In the genomic region with DNA sequence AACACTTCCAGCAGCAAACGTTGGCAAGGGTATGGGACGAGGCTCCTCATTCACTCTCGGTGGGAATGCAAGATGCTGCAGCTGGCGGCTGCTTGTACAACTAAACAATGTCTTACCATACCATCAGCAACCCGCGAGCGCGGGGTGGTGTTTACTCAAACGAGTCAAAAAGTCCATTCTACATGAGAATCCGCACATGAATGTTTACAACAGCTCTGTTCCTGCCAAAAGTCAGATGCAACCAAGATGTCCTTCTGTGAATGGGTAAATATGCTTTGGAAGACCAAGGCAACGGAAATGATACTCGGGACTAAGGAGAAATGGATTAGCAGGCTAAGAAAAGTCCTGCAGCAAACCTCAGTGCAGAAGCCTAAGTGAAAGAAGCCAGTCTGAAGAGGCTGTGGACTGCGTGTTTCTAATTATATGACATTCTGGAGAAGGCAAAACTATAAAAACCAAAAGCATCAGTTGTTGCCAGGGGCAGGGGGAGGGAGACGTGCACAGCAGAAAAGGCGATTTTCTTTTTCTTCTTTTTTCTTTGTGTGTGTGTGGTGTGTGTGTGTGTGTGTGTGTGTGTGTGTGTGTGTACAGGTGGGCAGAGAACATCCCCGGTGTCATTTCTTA, we compare ENCODE assay signal across 19 mouse cellular contexts. TPM values are rescaled to one million over a fixed set of nuclear protein-coding genes. Genes with fewer than 3 reads are reported as not detected.
DNase-seq lines count a peak whose midpoint lies in the region; ATAC-seq and TF ChIP-seq lines count a peak whose summit lies in the region.
"Had no signal": no experiment of that assay in that cellular context is flagged by ENCODE, and none has a peak within 500 bp of the region (broad histone marks: within the 10 kb centered on the region; RNA-seq: fewer than 3 reads in every experiment).

No protein-coding gene starts in this region.

- ATAC-seq in limb, embryonic 15.5 days (ENCODE audit: insufficient number of reproducible peaks, low FRiP score, low TSS enrichment, low read depth) = peak; percentile 76; the same call in 1 of the 2 replicates
- ATAC-seq: activated CD4-positive, CD25-positive, alpha-beta regulatory T cell, adult 4 months; forebrain, embryonic 15.5 days had no signal

- H3K27ac ChIP-seq in gastrocnemius, adult 2 months = peak overlapping the region; percentile 8; the same call in 1 of the 2 replicates
- peak overlapping the region; percentile 10; the same call in 1 of the 2 replicates for H3K27ac ChIP-seq in embryonic fibroblast, embryonic 13.5 days (ENCODE audit: insufficient read depth, low read length)
- H3K27ac ChIP-seq in limb, embryonic 15.5 days = peak overlapping the region; percentile 78
- H3K27ac ChIP-seq: forebrain, embryonic 15.5 days; hindbrain, embryonic 13.5 days; left cerebral cortex, adult 2 months; neural tube, embryonic 13.5 days had no signal

- no peak overlapping the region for H3K9ac ChIP-seq in limb, embryonic 15.5 days
- H3K9ac ChIP-seq: forebrain, embryonic 15.5 days; hindbrain, embryonic 13.5 days; neural tube, embryonic 13.5 days had no signal

- H3K4me2 ChIP-seq in limb, embryonic 15.5 days = no peak overlapping the region
- H3K4me2 ChIP-seq: forebrain, embryonic 15.5 days; hindbrain, embryonic 13.5 days; liver, embryonic 11.5 days; neural tube, embryonic 13.5 days had no signal

- no peak for DNase-seq in gastrocnemius, adult 2 months
- no peak for DNase-seq in gastrocnemius, adult 18-20 months (ENCODE audit: low spot score)
- peak; percentile 58 for DNase-seq in NIH3T3 (ENCODE audit: low read depth)
- no peak for DNase-seq in adrenal gland, postnatal 10 days
- no peak for DNase-seq in spleen, adult 18-20 months
- DNase-seq in adrenal gland, adult 8-10 months = no peak
- DNase-seq: cerebellum, postnatal 36 days; gastrocnemius, postnatal 14 days; heart, postnatal 10 days; kidney, adult 9 months had no signal

- no peaks in the 10 kb centered on the region for H3K36me3 ChIP-seq in limb, embryonic 15.5 days
- H3K36me3 ChIP-seq: forebrain, embryonic 15.5 days; hindbrain, embryonic 13.5 days; neural tube, embryonic 13.5 days had no signal

- no peaks in the 10 kb centered on the region for H3K9me3 ChIP-seq in limb, embryonic 15.5 days
- H3K9me3 ChIP-seq: forebrain, embryonic 15.5 days; hindbrain, embryonic 13.5 days; neural tube, embryonic 13.5 days had no signal

- no peak for TF ChIP-seq POLR2A in embryonic fibroblast, embryonic 13.5 days (IDR thresholded peaks at IDR 0.05; ENCODE audit: low read depth, low read length)

- TF ChIP-seq CTCF in gastrocnemius, adult 2 months (IDR thresholded peaks at IDR 0.05) = no peak
- no peak for TF ChIP-seq CTCF in embryonic fibroblast, embryonic 13.5 days (IDR thresholded peaks at IDR 0.05; ENCODE audit: borderline replicate concordance, insufficient read depth, low read length)

- 51% methylated on average over 16 of the region's 16 CpGs for WGBS in limb, embryonic 15.5 days

- H3K27me3 ChIP-seq in limb, embryonic 15.5 days = no peaks in the 10 kb centered on the region
- H3K27me3 ChIP-seq: forebrain, embryonic 15.5 days; hindbrain, embryonic 13.5 days; neural tube, embryonic 13.5 days had no signal

- 0 out of 2 replicates have a peak overlapping the region, but pooled peaks have one; percentile 11 for H3K4me3 ChIP-seq in gastrocnemius, adult 2 months
- H3K4me3 ChIP-seq in embryonic fibroblast, embryonic 13.5 days (ENCODE audit: insufficient read depth, low read length) = no peak overlapping the region
- no peak overlapping the region for H3K4me3 ChIP-seq in limb, embryonic 15.5 days
- H3K4me3 ChIP-seq: forebrain, embryonic 15.5 days; hindbrain, embryonic 13.5 days; left cerebral cortex, adult 2 months; megakaryocyte, embryonic 14.5 days; neural tube, embryonic 13.5 days had no signal

- H3K4me1 ChIP-seq in embryonic fibroblast, embryonic 13.5 days (ENCODE audit: control insufficient read depth, insufficient read depth, low read length) = no peaks in the 10 kb centered on the region
- peaks cover 11% of the 10 kb centered on the region for H3K4me1 ChIP-seq in limb, embryonic 15.5 days
- H3K4me1 ChIP-seq: forebrain, embryonic 15.5 days; hindbrain, embryonic 13.5 days; megakaryocyte, embryonic 14.5 days; neural tube, embryonic 13.5 days had no signal

- intact Hi-C loops in gastrocnemius, adult 2 months (cut with DNase I) = no loop called here

RNA-seq across cellular contexts. Expression of gene Col1a1, which starts 39.2 kb away (rescaled TPM):
- 100 to 1,000 TPM; 154 to 483 TPM for total RNA-seq in gastrocnemius, adult 2 months (2021)
- 10 to 100 TPM; 64.6 to 65.0 TPM for total RNA-seq in gastrocnemius, adult 18-20 months (2021)
- polyA plus RNA-seq in embryonic fibroblast, embryonic 13.5 days (2011; ENCODE audit: insufficient read length, low read depth, missing spikeins) = 6,098 and 7,850 TPM in 2 replicates
- 4,882 and 5,832 TPM in 2 replicates for polyA plus RNA-seq in limb, embryonic 15.5 days (2015; fragmentation: Nextera tagmentation; extraction: Ambion mirVana)
- total RNA-seq in adrenal gland, postnatal 10 days (2021) = 1,000 to 10,000 TPM in 1 of 2 experiments, 100 to 1,000 TPM in 1; 763 to 1,573 TPM
- 10 to 100 TPM; 25.9 to 57.5 (median 32.5) TPM for total RNA-seq in adrenal gland, adult 8-10 months (2022)

Comparison
In these comparisons a context has a peak if more than half of its experiments do, and no peak if none do; other contexts are left out.
1. H3K27ac ChIP-seq: peak in every context shown above with its lines; median percentile 78 in limb, embryonic 15.5 days; 10 in embryonic fibroblast, embryonic 13.5 days; 8 in gastrocnemius, adult 2 months.